Mouse (Mus musculus) limb, embryonic 15.5 days (tissue): ENCODE data around the gene Celsr1. TPM values are rescaled to one million over a fixed set of nuclear protein-coding genes. Genes with fewer than 3 reads are reported as not detected.
"Not testable (repeated sequence)": the region's sequence is repeated elsewhere in the genome, so short reads cannot be mapped to it uniquely, and the experiment has no call there.

Source experiments
- ATAC-seq: fragments of 200-750 bp; cut with Nextera tagmentation; 2 replicates; pipeline ENCODE4 v1.8.0; 2017; ENCODE audit warnings: low read depth, moderate TSS enrichment; ENCODE audit not compliant: insufficient number of reproducible peaks, low FRiP score, low TSS enrichment
- H3K27ac ChIP-seq: fragments of 300-500 bp; sonication (generic); 2 replicates; pipeline ENCODE4 v1.5.1; 2015; ENCODE audit warnings: moderate library complexity, mild to moderate bottlenecking, inconsistent platforms
- H3K27me3 ChIP-seq: fragments of 300-500 bp; sonication (generic); 2 replicates; pipeline ENCODE4 v1.6.1; 2015; ENCODE audit warnings: inconsistent platforms
- H3K36me3 ChIP-seq: fragments of 300-500 bp; sonication (generic); 2 replicates; pipeline ENCODE4 v1.6.1; 2015; ENCODE audit warnings: inconsistent platforms
- H3K4me1 ChIP-seq: fragments of 300-500 bp; sonication (generic); 2 replicates; pipeline ENCODE4 v1.6.1; 2015; ENCODE audit warnings: inconsistent platforms
- H3K4me2 ChIP-seq: fragments of 300-500 bp; sonication (generic); 2 replicates; pipeline ENCODE4 v1.6.1; 2015; ENCODE audit warnings: mild to moderate bottlenecking, inconsistent platforms
- H3K4me3 ChIP-seq: fragments of 300-500 bp; sonication (generic); 2 replicates; pipeline ENCODE4 v1.5.1; 2015; ENCODE audit warnings: mild to moderate bottlenecking, inconsistent platforms
- H3K9ac ChIP-seq: fragments of 300-500 bp; sonication (generic); 2 replicates; pipeline ENCODE4 v1.6.1; 2015; ENCODE audit warnings: inconsistent platforms
- H3K9me3 ChIP-seq: fragments of 300-500 bp; sonication (generic); 2 replicates; pipeline ENCODE4 v1.6.1; 2016; ENCODE audit warnings: inconsistent platforms
- WGBS: fragments of 180-500 bp; shearing (Covaris S2); methylation state at CpG from one replicate; pipeline ENCODE4 v1.1.7; 2015; 5-methylcytosine and 5-hydroxymethylcytosine counted together
- polyA plus RNA-seq: library from polyadenylated mRNA; unstranded; fragments of >200 nt; fragmentation: Nextera tagmentation; extraction: Ambion mirVana; gene quantifications from 2 replicates; pipeline ENCODE4 v1.2.1, GENCODE M21; 2015

Celsr1 gene
- polyA plus RNA-seq, 1 experiment from 2014 or later: 3.6 TPM

- Histone ChIP-seq H3K27me3 (no peaks in the 10 kb centered on the region), H3K4me3 (no peak overlapping the region), H3K9me3 (no peaks in the 10 kb centered on the region), H3K4me2 (no peak overlapping the region), H3K9ac (no peak overlapping the region), H3K36me3 (no peaks in the 10 kb centered on the region), H3K27ac (no peak overlapping the region), H3K4me1 (peaks cover 53% of the 10 kb centered on the region)
- ATAC-seq: no peak
- WGBS: 87% methylated on average over 8 of the region's 8 CpGs
These were observed 30.7 kb upstream of the Celsr1 start for GRCm38 (mm10) chr15:86064191-86064849.

GRCm38 (mm10) chr15:86061848-86062481, 28.4 kb upstream of the Celsr1 start:
- no peak for ATAC-seq
- no peak overlapping the region for H3K4me3 ChIP-seq
- no peaks in the 10 kb centered on the region for H3K36me3 ChIP-seq
- H3K4me2 ChIP-seq: no peak overlapping the region
- H3K4me1 ChIP-seq: peaks cover 48% of the 10 kb centered on the region
- WGBS: 49% methylated on average over 6 of the region's 6 CpGs
- H3K9me3 ChIP-seq: no peaks in the 10 kb centered on the region
- H3K27me3 ChIP-seq: no peaks in the 10 kb centered on the region
- 0 out of 2 replicates have a peak overlapping the region, but pooled peaks have one; percentile 40 for H3K27ac ChIP-seq
- no peak overlapping the region for H3K9ac ChIP-seq

DNA sequence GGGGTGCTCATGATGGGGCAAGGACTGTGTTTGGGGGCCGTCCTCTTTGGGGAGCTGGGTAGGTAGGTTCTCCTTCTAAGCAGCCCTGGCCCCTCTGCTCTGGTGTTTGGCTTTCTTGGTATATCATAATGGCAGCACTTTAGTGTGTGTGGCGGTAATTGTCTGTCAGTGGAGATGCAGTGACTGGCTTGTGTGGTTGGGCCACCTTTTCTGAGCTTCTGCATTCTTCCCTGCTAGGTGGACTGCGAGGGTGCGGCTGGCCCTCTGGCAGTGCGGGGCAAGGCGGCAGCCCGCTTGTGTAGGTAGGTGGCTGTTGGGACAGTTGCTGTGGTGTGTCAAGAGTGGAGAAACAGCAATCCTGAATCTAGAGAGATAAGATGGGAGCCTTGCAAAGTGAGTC, 27.6 kb upstream of the Celsr1 start:
- Histone ChIP-seq H3K4me1 (peaks cover 43% of the 10 kb centered on the region), H3K4me2 (no peak overlapping the region), H3K27ac (peak overlapping the region; percentile 40; the same call in 1 of the 2 replicates), H3K9ac (no peak overlapping the region), H3K36me3 (no peaks in the 10 kb centered on the region), H3K27me3 (no peaks in the 10 kb centered on the region), H3K9me3 (no peaks in the 10 kb centered on the region), H3K4me3 (no peak overlapping the region)
- 84% methylated on average over 7 of the region's 7 CpGs for WGBS
- no peak for ATAC-seq

GRCm38 (mm10) chr15:86060581-86060980, 27.0 kb upstream of the Celsr1 start:
- Histone ChIP-seq H3K4me1 (peaks cover 43% of the 10 kb centered on the region), H3K27ac (no peak overlapping the region), H3K27me3 (no peaks in the 10 kb centered on the region), H3K4me3 (no peak overlapping the region), H3K4me2 (no peak overlapping the region), H3K36me3 (no peaks in the 10 kb centered on the region), H3K9ac (no peak overlapping the region), H3K9me3 (no peaks in the 10 kb centered on the region)
- ATAC-seq: no peak
- 79% methylated on average over 12 of the region's 12 CpGs for WGBS

GRCm38 (mm10) chr15:86059835-86060380, 26.3 kb upstream of the Celsr1 start:
- whole genome bisulfite sequencing: 71% methylated on average over 7 of the region's 7 CpGs
- peaks cover 43% of the 10 kb centered on the region for H3K4me1 ChIP-seq
- no peaks in the 10 kb centered on the region for H3K27me3 ChIP-seq
- H3K9me3 ChIP-seq: no peaks in the 10 kb centered on the region
- ATAC-seq: no peak
- H3K27ac ChIP-seq: no peak overlapping the region
- peak overlapping the region; percentile 83 for H3K4me2 ChIP-seq
- peak overlapping the region; percentile 84 for H3K4me3 ChIP-seq
- no peaks in the 10 kb centered on the region for H3K36me3 ChIP-seq
- H3K9ac ChIP-seq: no peak overlapping the region

DNA sequence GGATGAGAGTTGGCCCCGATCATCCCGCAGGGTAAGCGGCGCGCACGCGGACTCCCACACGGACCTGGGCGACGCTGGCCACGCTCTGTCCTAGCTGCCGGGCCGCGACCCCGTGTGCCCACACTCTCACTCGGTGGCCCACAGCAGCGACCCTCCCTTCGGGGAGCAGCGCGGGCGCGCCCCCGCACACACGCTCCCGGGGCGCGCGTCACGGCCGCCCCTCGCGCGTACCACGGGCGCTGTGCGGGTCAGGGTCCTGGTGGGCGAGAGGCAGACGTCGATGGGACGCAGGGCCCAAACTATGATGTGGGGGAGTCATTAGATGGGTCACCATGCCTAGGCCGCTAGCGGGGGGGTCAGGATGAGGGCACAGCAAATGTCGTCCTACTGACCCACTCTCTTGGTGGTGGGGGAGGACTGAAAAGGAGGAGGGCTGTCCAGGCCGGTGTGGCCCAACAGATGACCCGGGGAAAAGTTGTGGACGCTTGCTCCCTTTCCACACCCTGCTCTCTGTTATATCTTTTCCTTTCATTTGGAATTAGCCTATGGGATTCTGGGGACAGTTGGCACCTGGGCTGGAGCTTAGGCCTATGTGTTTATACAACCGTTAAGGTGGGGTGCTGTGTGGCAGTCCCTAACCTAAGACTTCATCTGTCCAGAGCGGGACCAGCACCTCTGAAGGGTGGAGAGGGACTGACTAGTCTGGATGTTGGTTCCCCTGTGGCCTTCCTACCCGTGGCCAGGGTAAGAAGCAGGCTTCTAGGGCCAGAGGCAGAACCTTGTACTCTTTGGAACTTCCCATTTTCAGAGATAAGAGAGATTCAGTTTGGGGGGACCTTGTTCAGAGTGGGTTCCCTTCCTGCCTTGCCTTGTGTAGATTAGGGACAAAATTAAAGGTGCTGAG, 25.6 kb upstream of the Celsr1 start:
- H3K36me3 ChIP-seq: no peaks in the 10 kb centered on the region
- peak overlapping the region; percentile 84 for H3K4me3 ChIP-seq
- no peaks in the 10 kb centered on the region for H3K27me3 ChIP-seq
- H3K9ac ChIP-seq: peak overlapping the region; percentile 91
- WGBS: 2% methylated on average over 48 of the region's 49 CpGs
- peak overlapping the region; percentile 83 for H3K4me2 ChIP-seq
- peak; percentile 27; the same call in 1 of the 2 replicates for ATAC-seq
- peaks cover 43% of the 10 kb centered on the region for H3K4me1 ChIP-seq
- no peaks in the 10 kb centered on the region for H3K9me3 ChIP-seq
- peak overlapping the region; percentile 77 for H3K27ac ChIP-seq

DNA sequence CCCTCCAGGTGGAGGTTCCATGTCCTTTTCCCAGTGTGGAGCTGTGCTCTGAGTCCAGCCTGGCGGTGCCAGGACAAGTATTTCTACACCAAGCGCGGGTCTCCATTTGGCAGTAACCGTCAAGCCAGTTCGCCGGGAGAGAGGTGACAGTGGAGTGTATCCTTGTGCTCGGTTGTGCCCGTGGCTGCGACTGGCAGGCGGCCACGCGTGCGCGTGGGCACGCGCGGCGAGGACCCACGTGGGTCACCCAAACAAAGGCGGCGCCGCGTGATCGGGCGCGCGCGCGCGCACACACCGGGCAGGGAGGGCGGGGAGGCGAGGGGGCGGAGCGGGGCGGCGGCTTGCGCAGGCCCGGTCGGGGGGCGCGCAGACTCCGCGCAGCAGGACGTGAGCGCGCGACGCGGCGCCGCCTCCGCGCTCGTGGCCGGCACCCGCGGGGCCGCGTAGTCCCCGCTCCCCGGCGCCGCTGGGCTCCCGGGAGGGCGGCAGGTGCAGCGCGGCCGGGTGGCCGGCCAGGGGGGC, 24.9 kb upstream of the Celsr1 start:
- peak overlapping the region; percentile 83 for H3K4me2 ChIP-seq
- H3K27me3 ChIP-seq: no peaks in the 10 kb centered on the region
- H3K9ac ChIP-seq: peak overlapping the region; percentile 91
- WGBS: under 1% methylated on average over 23 of the region's 70 CpGs
- H3K4me1 ChIP-seq: peaks cover 43% of the 10 kb centered on the region
- H3K27ac ChIP-seq: peak overlapping the region; percentile 77
- H3K4me3 ChIP-seq: peak overlapping the region; percentile 84
- no peaks in the 10 kb centered on the region for H3K36me3 ChIP-seq
- H3K9me3 ChIP-seq: no peaks in the 10 kb centered on the region
- ATAC-seq: peak; percentile 78

DNA sequence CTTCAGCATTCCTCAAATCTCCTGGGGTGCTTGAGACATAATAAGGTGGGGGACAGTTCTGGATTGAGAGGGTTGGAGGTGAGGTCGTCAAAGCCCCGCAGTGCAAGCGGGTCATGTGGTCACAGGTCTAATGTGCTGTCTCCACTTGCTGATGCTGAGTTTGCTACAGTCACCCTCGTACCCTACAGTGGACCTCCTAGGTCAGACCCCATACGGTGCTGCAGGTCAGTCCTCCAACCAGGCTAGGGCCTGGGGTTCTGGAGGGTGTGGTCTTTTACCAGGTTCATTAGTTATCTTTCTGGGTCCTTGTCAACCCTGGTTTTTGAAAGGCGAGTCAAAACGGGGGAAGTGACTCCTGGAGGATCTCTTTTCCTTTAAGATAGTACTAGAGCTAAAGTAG, 24.3 kb upstream of the Celsr1 start:
- no peak for ATAC-seq
- no peaks in the 10 kb centered on the region for H3K9me3 ChIP-seq
- H3K4me1 ChIP-seq: peaks cover 43% of the 10 kb centered on the region
- WGBS: 7% methylated on average over 7 of the region's 7 CpGs
- no peaks in the 10 kb centered on the region for H3K27me3 ChIP-seq
- peak overlapping the region; percentile 83 for H3K4me2 ChIP-seq
- peak overlapping the region; percentile 84 for H3K4me3 ChIP-seq
- no peaks in the 10 kb centered on the region for H3K36me3 ChIP-seq
- H3K9ac ChIP-seq: peak overlapping the region; percentile 91
- H3K27ac ChIP-seq: peak overlapping the region; percentile 61

- 28% methylated on average over 6 of the region's 6 CpGs for WGBS
- H3K4me3 ChIP-seq: peak within 1 kb of the TSS; percentile 84
- peak within 1 kb of the TSS; percentile 61 for H3K27ac ChIP-seq
- H3K27me3 ChIP-seq: no peaks in the 10 kb centered on the region
- ATAC-seq: no peak
- H3K9me3 ChIP-seq: no peaks in the 10 kb centered on the region
- H3K4me1 ChIP-seq: peaks cover 41% of the 10 kb centered on the region
- H3K4me2 ChIP-seq: peak within 1 kb of the TSS; percentile 83
- peak within 1 kb of the TSS; percentile 91 for H3K9ac ChIP-seq
- no peaks in the 10 kb centered on the region for H3K36me3 ChIP-seq
These were observed 23.8 kb upstream of the Celsr1 start, which contains the start of gene Gramd4 for GRCm38 (mm10) chr15:86057413-86057812. TSS of gene Gramd4 (plus strand) at chr15:86057695.

- no peak overlapping the region for H3K27ac ChIP-seq
- ATAC-seq: no peak
- no peak overlapping the region for H3K4me3 ChIP-seq
- H3K4me1 ChIP-seq: peaks cover 41% of the 10 kb centered on the region
- H3K4me2 ChIP-seq: no peak overlapping the region
- H3K36me3 ChIP-seq: no peaks in the 10 kb centered on the region
- no peak overlapping the region for H3K9ac ChIP-seq
- WGBS: 80% methylated on average over 5 of the region's 5 CpGs
- no peaks in the 10 kb centered on the region for H3K27me3 ChIP-seq
- no peaks in the 10 kb centered on the region for H3K9me3 ChIP-seq
These were observed 22.7 kb upstream of the Celsr1 start for GRCm38 (mm10) chr15:86056221-86056760.

DNA sequence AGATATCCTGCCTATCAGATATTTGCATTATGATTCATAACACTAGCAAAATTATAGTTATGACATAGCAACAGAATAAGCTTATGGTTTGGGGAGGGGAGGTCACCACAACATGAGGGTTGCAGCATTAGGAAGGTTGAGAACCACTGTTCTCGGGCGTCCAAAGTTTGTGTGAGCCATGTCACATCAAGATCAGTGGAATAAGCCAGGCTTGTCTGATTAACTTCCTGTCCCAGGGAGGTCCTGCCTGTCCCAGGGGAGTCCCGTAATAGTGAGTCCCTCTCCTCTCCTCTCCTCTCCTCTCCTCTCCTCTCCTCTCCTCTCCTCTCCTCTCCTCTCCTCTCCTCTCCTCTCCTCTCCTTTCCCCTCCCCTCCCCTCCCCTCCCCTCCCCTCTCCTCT, 21.3 kb upstream of the Celsr1 start:
- not testable (repeated sequence) for H3K36me3 ChIP-seq, H3K4me3 ChIP-seq, H3K9me3 ChIP-seq, H3K27me3 ChIP-seq, ATAC-seq, H3K9ac ChIP-seq, H3K27ac ChIP-seq, H3K4me2 ChIP-seq
- peaks cover 27% of the 10 kb centered on the region for H3K4me1 ChIP-seq
- WGBS: 74% methylated on average over 3 of the region's 3 CpGs
